14 mouse cellular contexts compared by ENCODE assay signal in the genomic region with DNA sequence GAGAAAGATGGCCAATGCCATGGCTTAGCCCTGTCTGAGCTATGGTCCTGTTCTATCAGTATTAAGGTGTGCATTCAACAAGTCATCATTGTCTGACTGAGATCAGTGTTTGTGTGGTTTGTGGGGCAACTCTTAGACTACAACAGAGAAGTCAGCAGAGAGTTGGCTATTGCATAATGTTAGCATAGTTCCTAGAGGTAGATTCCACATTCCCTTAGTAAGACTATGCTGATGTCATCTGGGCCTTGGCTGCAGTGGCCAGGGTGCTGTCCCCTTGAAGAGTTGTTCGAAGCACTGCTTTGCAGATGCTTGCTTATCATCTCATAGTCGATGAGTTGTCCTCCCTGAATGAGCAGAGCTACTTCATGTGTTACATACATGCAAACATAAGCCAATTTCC. TPM values are rescaled to one million over a fixed set of nuclear protein-coding genes. Genes with fewer than 3 reads are reported as not detected.
"Had no signal": no experiment of that assay in that cellular context is flagged by ENCODE, and none has a peak within 500 bp of the region (broad histone marks: within the 10 kb centered on the region; RNA-seq: fewer than 3 reads in every experiment).

No protein-coding gene starts in this region.

- DNase-seq: gastrocnemius, adult 2 months; gastrocnemius, postnatal 10 days; gastrocnemius, postnatal 25 days; heart, adult 18-20 months; heart, postnatal 10 days; heart, postnatal 4 days; kidney, adult 18-20 months; kidney, adult 8-10 months; kidney, postnatal 10 days; kidney, postnatal 25 days; kidney, postnatal 4 days; liver; liver, embryonic 13.5 days had no signal

RNA-seq across cellular contexts. Expression of gene Arhgap42, which starts 49.2 kb away (rescaled TPM):
- polyA plus RNA-seq: inflammation-experienced regulatory T-cells, adult 6 months had no signal
